8 mouse cellular contexts compared by ENCODE assay signal in the genomic region with DNA sequence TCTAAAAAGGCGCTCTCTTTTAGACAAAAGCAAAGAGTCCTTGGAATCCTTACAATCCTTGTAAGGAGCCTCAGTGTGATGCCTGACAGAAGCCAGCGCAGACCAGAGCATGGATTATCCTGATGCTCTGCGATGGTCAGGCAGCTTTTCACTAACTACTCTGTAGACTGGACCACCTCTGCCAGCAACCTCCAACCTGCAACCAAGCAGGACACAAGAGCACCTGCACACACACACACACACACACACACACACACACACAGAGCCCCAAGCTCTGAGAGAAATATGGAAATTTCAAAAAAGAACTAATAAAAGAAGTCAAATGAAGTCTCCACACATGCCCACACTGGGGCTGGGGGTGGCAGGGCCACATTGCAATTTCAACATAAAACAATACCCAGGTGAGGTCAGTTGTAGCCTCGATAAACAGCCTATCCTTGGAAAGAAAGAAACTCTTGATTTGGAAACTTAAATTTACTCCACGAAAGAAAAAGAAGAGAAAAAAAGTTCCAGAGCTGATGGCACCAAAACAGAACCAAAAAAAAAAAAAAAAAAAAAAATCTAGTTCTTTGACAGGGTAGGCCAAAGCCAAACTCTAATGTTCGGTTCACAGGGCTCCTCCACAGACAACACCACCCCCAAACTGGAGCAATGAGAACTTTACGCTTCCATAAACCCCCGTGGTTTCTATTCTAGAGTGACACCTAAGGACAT. TPM values are rescaled to one million over a fixed set of nuclear protein-coding genes. Genes with fewer than 3 reads are reported as not detected.
DNase-seq lines count a peak whose midpoint lies in the region; ATAC-seq and TF ChIP-seq lines count a peak whose summit lies in the region.

No protein-coding gene starts in this region.

- TF ChIP-seq CTCF in cortical plate, adult 2 months (IDR thresholded peaks at IDR 0.05; ENCODE audit: extremely low read depth, insufficient read depth, low read length), result no peak

- H3K4me2 ChIP-seq in kidney, embryonic 16.5 days (replicated peaks; ENCODE audit: low read depth, low read length), result peak overlapping the region; percentile 80
- peak overlapping the region; percentile 93 for H3K4me2 ChIP-seq in hindbrain, embryonic 13.5 days
- peak overlapping the region; percentile 67 for H3K4me2 ChIP-seq in midbrain, embryonic 15.5 days

- H3K27ac ChIP-seq in kidney, embryonic 16.5 days (ENCODE audit: low read length), result peak overlapping the region; percentile 98
- H3K27ac ChIP-seq in cortical plate, adult 2 months (ENCODE audit: insufficient read depth, low read length), result no peak overlapping the region; the same call in 1 of the 2 replicates
- H3K27ac ChIP-seq in hindbrain, embryonic 13.5 days, result peak overlapping the region; percentile 98; the same call in 1 of the 2 replicates
- H3K27ac ChIP-seq in midbrain, embryonic 15.5 days, result peak overlapping the region; percentile 96

- no peak for TF ChIP-seq POLR2A in cortical plate, adult 2 months (IDR thresholded peaks at IDR 0.05; ENCODE audit: extremely low read depth, insufficient read depth, low read length)

- peak overlapping the region; percentile 100 for H3K9ac ChIP-seq in kidney, embryonic 16.5 days (replicated peaks; ENCODE audit: low read length)
- H3K9ac ChIP-seq in hindbrain, embryonic 13.5 days, result peak overlapping the region; percentile 99
- peak overlapping the region; percentile 96 for H3K9ac ChIP-seq in midbrain, embryonic 15.5 days

- no peak for ATAC-seq in kidney, embryonic 16.5 days (ENCODE audit: low FRiP score, low TSS enrichment)
- ATAC-seq in hindbrain, embryonic 13.5 days (ENCODE audit: low FRiP score), result no peak
- no peak for ATAC-seq in midbrain, embryonic 15.5 days (replicated peaks)

- no peak for DNase-seq in kidney, postnatal 14 days
- no peak for DNase-seq in right cerebral cortex, postnatal 25 days
- no peak for DNase-seq in adrenal gland, postnatal 25 days
- DNase-seq in layer of hippocampus, adult 9-11 months, result no peak

- H3K36me3 ChIP-seq in kidney, embryonic 16.5 days (ENCODE audit: insufficient read depth, low read length), result no peaks in the 10 kb centered on the region
- no peaks in the 10 kb centered on the region for H3K36me3 ChIP-seq in hindbrain, embryonic 13.5 days
- no peaks in the 10 kb centered on the region for H3K36me3 ChIP-seq in midbrain, embryonic 15.5 days (replicated peaks)

- H3K27me3 ChIP-seq in kidney, embryonic 16.5 days (ENCODE audit: insufficient read depth, low read length), result no peaks in the 10 kb centered on the region
- no peaks in the 10 kb centered on the region for H3K27me3 ChIP-seq in hindbrain, embryonic 13.5 days
- H3K27me3 ChIP-seq in midbrain, embryonic 15.5 days (replicated peaks), result no peaks in the 10 kb centered on the region

- peak overlapping the region; percentile 94 for H3K4me3 ChIP-seq in kidney, embryonic 16.5 days (ENCODE audit: low read length)
- peak overlapping the region; percentile 46 for H3K4me3 ChIP-seq in cortical plate, adult 2 months (ENCODE audit: insufficient read depth, low read length)
- H3K4me3 ChIP-seq in hindbrain, embryonic 13.5 days, result peak overlapping the region; percentile 93
- peak overlapping the region; percentile 92 for H3K4me3 ChIP-seq in midbrain, embryonic 15.5 days

- peaks cover 51% of the 10 kb centered on the region for H3K4me1 ChIP-seq in kidney, embryonic 16.5 days (ENCODE audit: insufficient read depth, low read length)
- H3K4me1 ChIP-seq in cortical plate, adult 2 months (ENCODE audit: control insufficient read depth, insufficient read depth, low read length), result peaks cover 4% of the 10 kb centered on the region; the same call in 1 of the 2 replicates
- H3K4me1 ChIP-seq in hindbrain, embryonic 13.5 days (replicated peaks), result peaks cover 56% of the 10 kb centered on the region
- peaks cover 45% of the 10 kb centered on the region for H3K4me1 ChIP-seq in midbrain, embryonic 15.5 days

- 40% methylated on average over 8 of the region's 8 CpGs for WGBS in kidney, embryonic 16.5 days
- 53% methylated on average over 8 of the region's 8 CpGs for WGBS in hindbrain, embryonic 13.5 days
- whole genome bisulfite sequencing in midbrain, embryonic 15.5 days, result 28% methylated on average over 8 of the region's 8 CpGs

- H3K9me3 ChIP-seq in kidney, embryonic 16.5 days (ENCODE audit: low read length), result no peaks in the 10 kb centered on the region
- no peaks in the 10 kb centered on the region for H3K9me3 ChIP-seq in hindbrain, embryonic 13.5 days
- no peaks in the 10 kb centered on the region for H3K9me3 ChIP-seq in midbrain, embryonic 15.5 days

RNA-seq across cellular contexts. Expression of gene Ino80d, which starts 2.2 kb away (rescaled TPM):
- 9.5 and 10.6 TPM in 2 replicates for polyA plus RNA-seq in kidney, embryonic 16.5 days (2015; fragmentation: Nextera tagmentation; extraction: Ambion mirVana)
- 9.1 and 9.2 TPM in 2 replicates for polyA plus RNA-seq in cortical plate, adult 2 months (2012; rRNA removed)
- 11.2 and 11.3 TPM in 2 replicates for polyA plus RNA-seq in hindbrain, embryonic 13.5 days (2015; fragmentation: Nextera tagmentation; extraction: Ambion mirVana)
- polyA plus RNA-seq in midbrain, embryonic 15.5 days (2015; fragmentation: Nextera tagmentation; extraction: Ambion mirVana), result 10.3 and 12.7 TPM in 2 replicates
- total RNA-seq in adrenal gland, postnatal 25 days (2021), result 30.2 and 36.2 TPM in 2 replicates
